Mouse (Mus musculus) midbrain, embryonic 14.5 days (tissue): ENCODE data around the gene Edc4. TPM values are rescaled to one million over a fixed set of nuclear protein-coding genes. Genes with fewer than 3 reads are reported as not detected.

Experiments
- ATAC-seq: fragments of 200-750 bp; cut with Nextera tagmentation; 2 replicates; pipeline ENCODE4 v1.8.0; 2017; ENCODE audit warnings: moderate number of reproducible peaks, moderate library complexity; ENCODE audit not compliant: low FRiP score, low TSS enrichment
- DNase-seq: peaks from one replicate; pipeline ENCODE4 v3.0.0-alpha.2; 2015
- H3K27ac ChIP-seq: fragments of 300-500 bp; sonication (generic); replicated peaks from 2 replicates; pipeline ENCODE4 v1.5.1; 2014; ENCODE audit warnings: mild to moderate bottlenecking, low read depth, low read length, moderate library complexity
- H3K27me3 ChIP-seq: fragments of 300-500 bp; sonication (generic); 2 replicates; pipeline ENCODE4 v1.6.1; 2014; ENCODE audit warnings: low read length, control low read depth, mixed read lengths; ENCODE audit not compliant: control insufficient read depth, insufficient read depth
- H3K36me3 ChIP-seq: fragments of 300-500 bp; sonication (generic); 2 replicates; pipeline ENCODE4 v1.6.1; 2014; ENCODE audit warnings: low read length, control low read depth; ENCODE audit not compliant: control insufficient read depth, insufficient read depth
- H3K4me1 ChIP-seq: fragments of 300-500 bp; sonication (generic); 2 replicates; pipeline ENCODE4 v1.6.1; 2014; ENCODE audit warnings: mild to moderate bottlenecking, antibody characterized with exemption, low read length, control low read depth; ENCODE audit not compliant: control insufficient read depth, insufficient read depth
- H3K4me2 ChIP-seq: fragments of 300-500 bp; sonication (generic); 2 replicates; pipeline ENCODE4 v1.6.1; 2014; ENCODE audit warnings: mild to moderate bottlenecking, low read length, moderate library complexity
- H3K4me3 ChIP-seq: fragments of 300-500 bp; sonication (generic); replicated peaks from 2 replicates; pipeline ENCODE4 v1.5.1; 2014; ENCODE audit warnings: low read depth, low read length
- H3K9ac ChIP-seq: fragments of 300-500 bp; sonication (generic); replicated peaks from 2 replicates; pipeline ENCODE4 v1.6.1; 2014; ENCODE audit warnings: mild to moderate bottlenecking, low read length, moderate library complexity
- H3K9me3 ChIP-seq: fragments of 300-500 bp; sonication (generic); 2 replicates; pipeline ENCODE4 v1.6.1; 2016; ENCODE audit warnings: low read length, control low read depth, mixed read lengths; ENCODE audit not compliant: control insufficient read depth
- WGBS: fragments of 180-500 bp; shearing (Covaris S2); extraction: QIAGEN DNeasy Blood & Tissue Kit; methylation state at CpG from one replicate; pipeline ENCODE4 v1.1.7; 2014; 5-methylcytosine and 5-hydroxymethylcytosine counted together
- polyA plus RNA-seq: library from polyadenylated mRNA; unstranded; fragments of >200 nt; fragmentation: Nextera tagmentation; extraction: Ambion mirVana; gene quantifications from 2 replicates; pipeline ENCODE4 v1.2.1, GENCODE M21; 2014

Edc4 gene
- polyA plus RNA-seq, 1 experiment from 2014 or later = 49.2 TPM

GRCm38 (mm10) chr8:105933762-105934161 is 53.1 kb downstream of the Edc4 start, which contains the start of gene Ctrl:
TSS of gene Ctrl (minus strand) at chr8:105933862.
- DNase-seq (no peak), ATAC-seq (no peak)
- Histone ChIP-seq H3K4me1 (peaks cover 15% of the 10 kb centered on the region), H3K4me2 (no peak within 1 kb of the TSS), H3K36me3 (peaks cover 15% of the 10 kb centered on the region), H3K27me3 (no peaks in the 10 kb centered on the region), H3K27ac (no peak within 1 kb of the TSS), H3K9ac (no peak within 1 kb of the TSS), H3K4me3 (no peak within 1 kb of the TSS), H3K9me3 (no peaks in the 10 kb centered on the region)
- WGBS = 96% methylated on average over 2 of the region's 2 CpGs

GRCm38 (mm10) chr8:105935105-105935504 is 54.4 kb downstream of the Edc4 start:
- no peak overlapping the region for H3K27ac ChIP-seq
- ATAC-seq = no peak
- H3K27me3 ChIP-seq = no peaks in the 10 kb centered on the region
- H3K9ac ChIP-seq = no peak overlapping the region
- H3K4me1 ChIP-seq = peaks cover 15% of the 10 kb centered on the region
- no peaks in the 10 kb centered on the region for H3K9me3 ChIP-seq
- no peak overlapping the region for H3K4me3 ChIP-seq
- DNase-seq = no peak
- H3K36me3 ChIP-seq = peaks cover 9% of the 10 kb centered on the region; the same call in 1 of the 2 replicates
- 89% methylated on average over 6 of the region's 6 CpGs for WGBS
- no peak overlapping the region for H3K4me2 ChIP-seq

- ATAC-seq (no peak), DNase-seq (no peak)
- H3K4me2 ChIP-seq = peak overlapping the region; percentile 84
- H3K27me3 ChIP-seq = no peaks in the 10 kb centered on the region
- WGBS = 35% methylated on average over 7 of the region's 7 CpGs
- no peaks in the 10 kb centered on the region for H3K9me3 ChIP-seq
- 0 out of 2 replicates have a peak overlapping the region, but pooled peaks have one; percentile 83 for H3K27ac ChIP-seq
- H3K36me3 ChIP-seq = peaks cover 9% of the 10 kb centered on the region; the same call in 1 of the 2 replicates
- peak overlapping the region; percentile 81 for H3K9ac ChIP-seq
- H3K4me1 ChIP-seq = peaks cover 15% of the 10 kb centered on the region
- peak overlapping the region; percentile 46 for H3K4me3 ChIP-seq
Observed at GRCm38 (mm10) chr8:105935863-105936603, 55.4 kb downstream of the Edc4 start.

- H3K4me1 ChIP-seq = peaks cover 15% of the 10 kb centered on the region
- peak overlapping the region; percentile 46 for H3K4me3 ChIP-seq
- H3K4me2 ChIP-seq = peak overlapping the region; percentile 84
- H3K36me3 ChIP-seq = peaks cover 5% of the 10 kb centered on the region; the same call in 1 of the 2 replicates
- no peaks in the 10 kb centered on the region for H3K9me3 ChIP-seq
- H3K27ac ChIP-seq = peak overlapping the region; percentile 83
- H3K9ac ChIP-seq = peak overlapping the region; percentile 81
- ATAC-seq = peak; percentile 90
- whole genome bisulfite sequencing = 1% methylated on average over 30 of the region's 30 CpGs
- DNase-seq = peak; percentile 93
- H3K27me3 ChIP-seq = no peaks in the 10 kb centered on the region
Observed at GRCm38 (mm10) chr8:105936866-105937475, 56.3 kb downstream of the Edc4 start.

- H3K36me3 ChIP-seq = no peaks in the 10 kb centered on the region
- no peaks in the 10 kb centered on the region for H3K27me3 ChIP-seq
- no peaks in the 10 kb centered on the region for H3K9me3 ChIP-seq
- peaks cover 15% of the 10 kb centered on the region for H3K4me1 ChIP-seq
- WGBS = 1% methylated on average over 33 of the region's 33 CpGs
- peak overlapping the region; percentile 81 for H3K9ac ChIP-seq
- ATAC-seq = peak; percentile 44
- peak; percentile 64 for DNase-seq
- H3K27ac ChIP-seq = peak overlapping the region; percentile 83
- peak overlapping the region; percentile 46 for H3K4me3 ChIP-seq
- peak overlapping the region; percentile 84 for H3K4me2 ChIP-seq
Observed at GRCm38 (mm10) chr8:105937496-105938305, 57.0 kb downstream of the Edc4 start.

- Histone ChIP-seq H3K4me3 (peak within 1 kb of the TSS; percentile 46), H3K4me1 (peaks cover 15% of the 10 kb centered on the region), H3K9me3 (no peaks in the 10 kb centered on the region), H3K27ac (peak within 1 kb of the TSS; percentile 83), H3K9ac (peak within 1 kb of the TSS; percentile 81), H3K27me3 (no peaks in the 10 kb centered on the region), H3K4me2 (peak within 1 kb of the TSS; percentile 84), H3K36me3 (no peaks in the 10 kb centered on the region)
- no peak for ATAC-seq
- 38% methylated on average over 4 of the region's 4 CpGs for WGBS
- no peak for DNase-seq
Observed at GRCm38 (mm10) chr8:105938306-105938669, 57.6 kb downstream of the Edc4 start, which contains the start of gene Psmb10. TSS of gene Psmb10 (minus strand) at chr8:105938444.

GRCm38 (mm10) chr8:105942026-105942425 is 61.3 kb downstream of the Edc4 start:
- Histone ChIP-seq H3K4me1 (peaks cover 6% of the 10 kb centered on the region; the same call in 1 of the 2 replicates), H3K4me3 (no peak overlapping the region), H3K9ac (no peak overlapping the region), H3K36me3 (no peaks in the 10 kb centered on the region), H3K9me3 (no peaks in the 10 kb centered on the region), H3K27me3 (no peaks in the 10 kb centered on the region), H3K27ac (no peak overlapping the region), H3K4me2 (no peak overlapping the region)
- DNase-seq (no peak), ATAC-seq (no peak)
- 92% methylated on average over 11 of the region's 11 CpGs for WGBS

GRCm38 (mm10) chr8:105942542-105942941 is 61.9 kb downstream of the Edc4 start:
- H3K9me3 ChIP-seq = no peaks in the 10 kb centered on the region
- H3K9ac ChIP-seq = no peak overlapping the region
- H3K36me3 ChIP-seq = no peaks in the 10 kb centered on the region
- no peak overlapping the region for H3K27ac ChIP-seq
- H3K4me2 ChIP-seq = no peak overlapping the region
- no peak overlapping the region for H3K4me3 ChIP-seq
- 95% methylated on average over 5 of the region's 5 CpGs for WGBS
- DNase-seq (no peak), ATAC-seq (no peak)
- no peaks in the 10 kb centered on the region for H3K27me3 ChIP-seq
- H3K4me1 ChIP-seq = peaks cover 6% of the 10 kb centered on the region; the same call in 1 of the 2 replicates
